Mouse (Mus musculus): ENCODE results near the gene Fndc3b.

Gene Fndc3b

GRCm38 (mm10) chr3:27713971-27714370, 2.9 kb upstream of the Fndc3b start:
- CTCF ChIA-PET = no interaction called here
- POLR2A ChIA-PET = interaction anchor here in 2 of 4 experiments (1.4 to 1.8 kb wide), 2 partner anchors 10 kb away, joined by 8 to 9 read pairs; no protein-coding TSS in a partner anchor

- CTCF ChIA-PET = no interaction called here
- POLR2A ChIA-PET = interaction anchor here in 3 of 4 experiments (1.1 to 3.0 kb wide), 4 partner anchors 9 to 56 kb away, joined by 4 to 12 read pairs (median 8); no protein-coding TSS in a partner anchor
Observed at GRCm38 (mm10) chr3:27712421-27712820, 1.3 kb upstream of the Fndc3b start.

- ChIA-PET POLR2A (interaction anchor here in 3 of 4 experiments (0.5 to 3.0 kb wide), 17 partner anchors 8 to 394 kb away, joined by 3 to 16 read pairs (median 4); no protein-coding TSS in a partner anchor), CTCF (interaction anchor here in 1 of 4 experiments (0.6 kb wide), 1 partner anchor 501 kb away, joined by 3 read pairs; no protein-coding TSS in a partner anchor)
Observed at GRCm38 (mm10) chr3:27709906-27710647, 1.0 kb downstream of the Fndc3b start.

- CTCF ChIA-PET = no interaction called here
Observed at GRCm38 (mm10) chr3:27709096-27709905, 1.8 kb downstream of the Fndc3b start.

GRCm38 (mm10) chr3:27708581-27708980, 2.5 kb downstream of the Fndc3b start:
- CTCF ChIA-PET = no interaction called here

More at GRCm38 (mm10) chr3:27709096-27709905, 1.8 kb downstream of the Fndc3b start:
- POLR2A ChIA-PET = interaction anchor here in 2 of 4 experiments (1.4 to 1.5 kb wide), 2 partner anchors 14 to 44 kb away, joined by 4 to 5 read pairs; no protein-coding TSS in a partner anchor

GRCm38 (mm10) chr3:27705761-27706160, 5.3 kb downstream of the Fndc3b start:
- ChIA-PET CTCF (no interaction called here), POLR2A (interaction anchor here in 2 of 4 experiments (1.0 to 1.9 kb wide), 7 partner anchors 10 to 165 kb away, joined by 3 to 6 read pairs (median 5); no protein-coding TSS in a partner anchor)

More at GRCm38 (mm10) chr3:27708581-27708980, 2.5 kb downstream of the Fndc3b start:
- POLR2A ChIA-PET = interaction anchor here (0.6 to 1.4 kb wide), 6 partner anchors 10 to 622 kb away, joined by 3 to 5 read pairs (median 4); no protein-coding TSS in a partner anchor

GRCm38 (mm10) chr3:27705056-27705455, 6.1 kb downstream of the Fndc3b start:
- POLR2A ChIA-PET = interaction anchor here in 3 of 4 experiments (0.6 to 3.8 kb wide), 16 partner anchors 8 to 164 kb away, joined by 3 to 22 read pairs (median 4); no protein-coding TSS in a partner anchor
- CTCF ChIA-PET = no interaction called here

GRCm38 (mm10) chr3:27704641-27705040, 6.5 kb downstream of the Fndc3b start:
- CTCF ChIA-PET = interaction anchor here in 1 of 4 experiments (0.8 kb wide), 1 partner anchor 232 kb away, joined by 3 read pairs; no protein-coding TSS in a partner anchor
- POLR2A ChIA-PET = interaction anchor here in 3 of 4 experiments (0.6 to 3.8 kb wide), 19 partner anchors 8 to 163 kb away, joined by 3 to 22 read pairs (median 4); no protein-coding TSS in a partner anchor

GRCm38 (mm10) chr3:27703531-27703930, 7.6 kb downstream of the Fndc3b start:
- ChIA-PET CTCF (interaction anchor here in 2 of 4 experiments (0.7 to 0.8 kb wide), 2 partner anchors 18 to 230 kb away, joined by 3 read pairs; no protein-coding TSS in a partner anchor), POLR2A (interaction anchor here in 3 of 4 experiments (0.6 to 3.8 kb wide), 37 partner anchors 7 to 548 kb away, joined by 3 to 22 read pairs (median 4); partner anchors contain the start of gene Fndc3b (in 2 of the 3))

GRCm38 (mm10) chr3:27703081-27703480, 8.0 kb downstream of the Fndc3b start:
- POLR2A ChIA-PET = interaction anchor here in 3 of 4 experiments (0.6 to 3.8 kb wide), 36 partner anchors 8 to 548 kb away, joined by 3 to 22 read pairs (median 4); partner anchors contain the start of gene Fndc3b (in 3 of the 3)
- CTCF ChIA-PET = interaction anchor here in 1 of 4 experiments (0.7 kb wide), 1 partner anchor 18 kb away, joined by 3 read pairs; no protein-coding TSS in a partner anchor

- ChIA-PET CTCF (no interaction called here), POLR2A (interaction anchor here in 3 of 4 experiments (0.6 to 1.6 kb wide), 9 partner anchors 8 to 100 kb away, joined by 3 to 12 read pairs (median 4); partner anchors contain the start of gene Fndc3b (in 1 of the 3))
Observed at GRCm38 (mm10) chr3:27698671-27699070, 12.4 kb downstream of the Fndc3b start.

GRCm38 (mm10) chr3:27696449-27696797, 14.7 kb downstream of the Fndc3b start:
- ChIA-PET POLR2A (interaction anchor here (0.7 to 1.5 kb wide), 9 partner anchors 8 to 242 kb away, joined by 3 to 6 read pairs (median 4); no protein-coding TSS in a partner anchor), CTCF (no interaction called here)

GRCm38 (mm10) chr3:27695612-27696448, 15.3 kb downstream of the Fndc3b start:
- CTCF ChIA-PET = no interaction called here
- POLR2A ChIA-PET = interaction anchor here (0.6 to 1.8 kb wide), 13 partner anchors 9 to 243 kb away, joined by 3 to 9 read pairs (median 4); partner anchors contain the start of gene Fndc3b (in 1 of the 4)

GRCm38 (mm10) chr3:27694586-27694985, 16.5 kb downstream of the Fndc3b start:
- POLR2A ChIA-PET = interaction anchor here in 2 of 4 experiments (0.8 to 1.8 kb wide), 3 partner anchors 10 to 75 kb away, joined by 3 to 6 read pairs (median 5); partner anchors contain the start of gene Fndc3b (in 1 of the 2)
- CTCF ChIA-PET = no interaction called here

GRCm38 (mm10) chr3:27694111-27694510, 17.0 kb downstream of the Fndc3b start:
- CTCF ChIA-PET = no interaction called here
- POLR2A ChIA-PET = interaction anchor here in 1 of 4 experiments (1.8 kb wide), 1 partner anchor 11 kb away, joined by 5 read pairs; no protein-coding TSS in a partner anchor

- ChIA-PET POLR2A (interaction anchor here in 2 of 4 experiments (0.7 to 1.8 kb wide), 5 partner anchors 9 to 26 kb away, joined by 3 to 5 read pairs (median 3); no protein-coding TSS in a partner anchor), CTCF (interaction anchor here in 1 of 4 experiments (0.6 kb wide), 1 partner anchor 26 kb away, joined by 6 read pairs; no protein-coding TSS in a partner anchor)
Observed at GRCm38 (mm10) chr3:27691486-27692160, 19.5 kb downstream of the Fndc3b start.

GRCm38 (mm10) chr3:27690030-27690429, 21.1 kb downstream of the Fndc3b start:
- ChIA-PET POLR2A (interaction anchor here in 1 of 4 experiments (1.4 to 1.8 kb wide), 2 partner anchors 11 to 18 kb away, joined by 3 to 5 read pairs; no protein-coding TSS in a partner anchor), CTCF (no interaction called here)

All from embryonic stem cell, embryonic (primary cell).